Mouse (Mus musculus) layer of hippocampus, adult 9-10 months (tissue): ENCODE measurements around the gene Tspan5.

Experiments
- DNase-seq: peaks from one replicate; pipeline ENCODE4 v3.0.0; 2022; ENCODE audit warnings: low spot score

Gene Tspan5

GRCm38 (mm10) chr3:138847809-138848208, 105.8 kb downstream of the Tspan5 start:
- DNase-seq: no peak

DNA sequence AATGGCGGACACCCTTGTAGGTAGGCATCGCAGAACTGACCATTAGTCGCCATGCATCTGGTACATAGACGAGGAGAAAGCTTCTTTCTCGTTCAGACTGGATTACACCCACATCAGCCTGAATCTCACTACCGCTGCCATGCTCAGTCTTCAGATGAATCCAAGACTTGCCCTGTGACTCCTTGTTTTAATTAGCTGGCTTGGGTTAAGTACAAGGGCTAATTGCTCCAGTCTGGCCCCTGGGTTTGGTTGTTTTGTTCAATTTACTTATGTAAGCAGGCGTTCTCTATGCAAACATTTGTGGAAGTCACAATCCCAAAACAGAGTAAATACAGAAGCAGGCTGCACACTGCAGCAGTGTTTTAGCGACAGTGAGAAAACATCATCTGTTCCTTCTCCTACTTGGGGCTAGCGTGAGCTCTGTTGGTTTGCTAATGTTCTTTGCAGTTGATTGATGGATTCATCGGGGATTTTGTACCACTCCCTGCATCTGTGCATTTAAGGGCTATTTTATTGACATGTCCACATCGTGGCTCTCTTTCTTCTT, 107.8 kb downstream of the Tspan5 start:
- no peak for DNase-seq

- no peak for DNase-seq
These were observed 109.9 kb downstream of the Tspan5 start for GRCm38 (mm10) chr3:138851876-138852275.

- DNase-seq: no peak
These were observed 111.1 kb downstream of the Tspan5 start for GRCm38 (mm10) chr3:138852982-138853689.

DNA sequence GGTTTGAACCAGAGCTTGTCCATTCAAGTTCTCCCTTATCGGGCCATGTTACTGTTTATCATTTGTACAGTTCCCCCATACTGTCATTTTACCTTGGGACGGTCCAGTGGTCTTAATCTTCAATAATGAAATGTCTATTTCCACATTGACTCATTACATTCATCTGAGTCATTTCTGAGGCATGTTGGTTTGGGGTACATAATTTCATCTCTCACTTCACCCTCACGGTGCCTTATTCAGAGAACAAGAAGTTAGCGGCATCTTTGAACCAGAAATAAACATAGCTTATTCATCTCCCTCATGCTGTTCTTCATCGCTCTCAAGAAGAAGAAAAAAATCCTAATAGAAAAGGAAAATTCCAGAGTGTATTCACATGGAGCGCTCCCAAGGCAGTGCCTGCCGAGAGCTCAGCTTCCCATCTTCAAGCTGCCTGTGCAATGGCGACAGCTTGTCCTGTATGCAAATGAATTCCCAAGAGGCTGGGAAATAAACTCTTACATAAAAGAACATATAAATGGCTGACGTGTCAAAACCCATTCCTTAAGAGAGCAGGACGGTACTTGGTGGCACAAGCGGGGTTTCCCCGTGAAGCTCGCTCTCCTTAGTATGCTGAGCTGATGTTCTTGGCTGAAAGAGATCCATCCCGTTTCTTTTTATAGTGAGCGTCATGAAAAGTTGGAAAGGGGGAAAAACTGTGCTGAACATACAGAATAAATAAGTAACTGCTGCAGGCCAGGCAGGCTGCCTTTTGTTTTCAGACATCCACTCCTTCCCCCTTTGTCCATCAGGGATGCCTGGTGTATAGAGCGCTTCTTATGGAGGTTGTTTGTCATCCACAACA, 112.2 kb downstream of the Tspan5 start:
- DNase-seq: no peak

GRCm38 (mm10) chr3:138855387-138855786, 113.4 kb downstream of the Tspan5 start:
- DNase-seq: no peak

DNA sequence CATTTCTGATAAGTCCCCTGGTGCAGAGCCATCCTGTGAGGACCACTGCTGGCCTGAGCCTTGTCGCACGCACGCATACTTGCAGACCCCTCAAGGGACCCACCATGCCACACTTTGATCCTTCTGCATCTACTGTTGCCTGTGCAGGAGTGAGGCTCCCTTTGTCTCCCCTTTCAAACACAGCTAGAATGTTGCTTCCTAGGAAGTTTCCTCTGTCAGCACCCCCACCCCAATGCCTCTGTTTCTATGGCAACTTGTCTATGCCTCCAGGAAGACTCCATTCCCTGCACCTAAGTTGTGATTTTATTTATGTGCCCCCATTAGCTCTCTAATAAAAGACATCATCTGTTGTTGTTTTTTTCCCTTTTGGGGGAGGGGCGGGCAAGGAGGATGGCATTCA, 115.0 kb downstream of the Tspan5 start:
- no peak for DNase-seq

GRCm38 (mm10) chr3:138857805-138858546, 116.0 kb downstream of the Tspan5 start:
- no peak for DNase-seq

DNA sequence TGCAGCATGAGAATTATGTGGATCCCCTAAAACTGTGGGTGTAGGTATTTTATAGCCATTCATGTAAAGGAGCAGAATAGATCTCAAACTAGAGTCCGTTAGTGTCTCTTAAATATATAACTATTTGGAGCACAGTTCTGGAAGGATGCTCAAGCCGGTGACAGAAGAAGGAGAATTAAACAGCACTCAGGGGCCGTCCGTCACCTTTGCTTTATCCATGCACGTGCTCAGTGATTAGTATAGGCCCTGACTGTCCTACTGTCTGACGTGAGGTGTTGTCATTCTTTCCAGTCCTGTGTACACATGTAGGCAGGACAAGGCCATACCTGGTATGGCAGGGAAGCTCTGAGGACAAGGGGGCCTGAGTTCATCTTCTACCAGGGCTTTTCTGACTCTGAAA, 116.7 kb downstream of the Tspan5 start:
- no peak for DNase-seq

DNA sequence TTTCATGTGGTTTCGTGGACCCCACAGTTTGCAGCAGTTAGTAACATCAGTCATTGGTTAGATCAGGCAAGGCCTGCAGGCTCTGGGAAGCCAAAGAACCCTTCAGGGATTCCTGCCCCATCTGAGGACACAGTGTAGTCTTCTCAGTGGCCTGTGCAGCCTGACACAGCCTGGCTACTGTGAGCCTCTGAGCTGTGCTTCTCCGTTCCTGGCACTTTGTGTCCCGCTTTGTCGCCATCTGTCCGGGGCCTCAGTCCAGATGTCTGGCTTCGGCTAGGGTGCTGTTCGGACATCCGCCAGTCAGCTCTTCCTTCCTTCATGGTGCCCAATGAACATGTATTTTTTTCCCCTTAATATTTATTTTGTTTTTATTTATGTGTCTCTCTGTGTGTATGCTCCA, 117.2 kb downstream of the Tspan5 start:
- DNase-seq: no peak

DNA sequence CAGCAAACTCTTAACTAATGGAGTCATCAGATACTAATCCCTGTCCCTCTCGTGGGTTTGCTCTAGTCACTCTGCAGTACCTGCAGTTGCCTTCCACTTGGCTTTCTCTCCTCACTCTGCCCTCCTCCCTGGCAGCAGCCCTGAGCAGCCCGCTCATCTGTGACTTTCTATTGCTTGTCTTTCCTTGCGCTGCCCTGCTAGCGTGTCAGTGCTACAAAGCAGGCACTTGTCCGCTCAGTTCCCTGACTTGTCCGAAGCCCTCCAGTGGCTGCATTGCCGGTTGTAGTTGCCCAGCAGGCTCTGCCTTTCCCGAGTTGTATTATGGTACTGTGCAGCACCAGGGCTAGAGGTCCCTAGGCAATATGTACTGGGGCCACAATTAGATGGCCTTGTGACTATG, 117.7 kb downstream of the Tspan5 start:
- DNase-seq: no peak

DNA sequence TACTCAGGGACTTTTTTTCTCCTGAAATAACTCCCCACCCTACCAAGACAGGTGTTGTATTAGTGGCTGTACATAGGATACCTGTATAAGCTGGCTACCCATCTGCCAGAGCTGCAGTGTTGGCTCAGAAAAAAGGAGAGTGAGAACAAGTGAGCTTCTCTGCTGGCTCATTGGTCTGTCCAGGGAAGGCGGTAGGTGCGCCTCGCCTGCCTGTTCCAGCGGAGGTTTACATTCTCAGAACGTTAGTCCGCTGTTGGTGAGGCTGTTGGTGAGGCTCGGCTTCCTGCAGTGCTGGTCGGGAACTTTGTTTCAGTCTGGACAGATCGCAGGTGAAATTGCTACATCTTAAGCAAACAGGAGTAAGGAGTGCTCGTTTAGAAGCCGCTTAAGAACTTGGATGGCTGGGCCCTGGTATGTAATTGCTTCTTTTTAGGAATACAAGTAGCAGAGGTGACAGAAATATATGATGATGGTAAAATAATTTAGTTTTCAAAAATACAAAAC, 118.3 kb downstream of the Tspan5 start:
- DNase-seq: no peak

DNA sequence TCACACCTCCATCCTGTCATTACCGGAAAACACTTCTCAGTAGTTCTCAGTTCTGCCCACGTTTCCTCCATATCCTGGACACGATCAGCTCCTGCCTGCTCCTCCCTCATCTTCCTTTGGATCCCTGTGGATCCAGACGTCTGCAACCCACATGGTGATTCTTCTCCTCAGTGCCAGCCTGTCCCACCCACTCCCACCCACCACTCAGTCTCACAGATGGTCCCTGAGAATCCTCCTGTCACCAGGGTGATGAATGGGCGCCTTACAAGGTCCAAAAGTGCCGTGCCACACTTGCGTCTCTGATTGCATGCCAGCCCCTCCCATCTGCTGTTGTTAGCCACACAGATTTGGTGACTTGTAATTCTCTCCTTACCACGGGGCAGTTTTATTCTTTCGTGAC, 119.0 kb downstream of the Tspan5 start:
- DNase-seq: no peak

- no peak for DNase-seq
These were observed 119.6 kb downstream of the Tspan5 start for GRCm38 (mm10) chr3:138861589-138861988.

- no peak for DNase-seq
These were observed 122.2 kb downstream of the Tspan5 start for GRCm38 (mm10) chr3:138864166-138864648.

DNA sequence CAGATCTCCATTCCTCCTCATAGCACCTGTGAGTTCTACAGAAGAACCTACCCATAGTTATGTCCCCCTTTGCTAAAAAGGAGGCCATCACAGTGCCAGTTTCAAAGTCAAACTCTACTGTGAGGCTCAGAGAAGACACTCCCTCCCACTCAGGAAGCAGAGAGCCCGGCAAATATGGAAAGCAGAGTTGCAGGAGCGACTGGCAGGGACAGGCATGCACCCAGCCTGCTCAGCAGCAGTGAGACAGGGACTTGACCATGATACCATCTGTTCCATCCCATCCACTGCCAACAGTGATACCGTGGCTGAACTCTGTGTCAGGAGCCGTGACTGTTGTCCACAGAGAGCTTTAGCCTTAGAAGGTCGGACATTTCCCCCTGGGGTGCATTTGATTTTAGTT, 123.3 kb downstream of the Tspan5 start:
- DNase-seq: no peak

DNA sequence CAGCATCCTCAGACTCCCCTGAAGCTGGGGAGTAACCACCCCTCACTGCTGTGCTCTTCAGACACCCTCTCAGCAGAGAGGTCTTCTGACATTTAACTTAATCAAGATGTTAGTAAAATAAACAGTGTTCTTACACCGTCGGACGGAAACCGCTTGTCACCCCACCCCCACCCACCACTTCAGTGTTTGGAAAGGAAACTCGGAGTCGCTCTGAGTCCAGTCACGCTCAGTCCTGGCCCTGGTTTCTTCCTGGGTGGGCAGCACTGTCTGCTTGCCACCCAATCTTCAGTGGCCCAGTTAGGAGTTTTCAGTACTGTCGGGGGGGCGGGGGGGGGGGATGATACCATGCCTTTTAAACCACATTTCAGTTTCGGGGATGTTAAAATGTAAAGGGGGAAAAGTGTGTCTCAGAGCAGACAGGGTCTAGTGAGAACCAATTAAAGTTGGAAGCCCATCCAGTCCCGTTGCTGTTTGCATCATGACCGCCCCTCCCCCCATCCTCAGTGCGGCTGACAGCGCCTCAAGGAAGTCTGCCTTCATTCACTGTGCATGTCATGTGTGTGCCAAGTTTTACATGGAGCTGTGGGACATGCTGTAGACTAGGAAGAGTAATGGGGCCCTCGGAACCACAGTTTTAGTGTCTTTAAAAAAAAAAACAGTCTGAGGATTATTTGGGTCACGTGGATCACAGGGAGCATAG, 125.3 kb downstream of the Tspan5 start:
- no peak for DNase-seq

DNA sequence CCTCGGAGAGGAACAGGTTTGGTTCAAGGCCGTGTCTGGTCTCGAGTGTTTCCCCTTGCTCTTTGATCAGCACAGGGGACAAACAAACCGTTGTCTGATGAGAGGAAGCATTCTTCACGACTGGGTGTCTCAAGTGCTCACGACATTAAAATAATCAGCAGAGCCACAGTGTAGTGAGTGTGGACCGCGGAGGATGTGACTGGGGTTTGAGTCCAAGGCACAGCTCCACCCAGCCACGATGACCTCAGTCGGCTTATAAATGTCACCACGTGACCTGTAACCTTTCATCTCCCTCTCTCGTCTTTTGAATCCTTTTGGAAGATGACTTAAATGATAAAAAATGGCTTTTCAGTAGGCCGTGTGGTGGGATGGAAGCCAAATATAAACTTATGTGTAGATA, 126.4 kb downstream of the Tspan5 start:
- no peak for DNase-seq

GRCm38 (mm10) chr3:138875282-138875681, 133.3 kb downstream of the Tspan5 start:
- DNase-seq: no peak

GRCm38 (mm10) chr3:138875936-138876335, 133.9 kb downstream of the Tspan5 start:
- DNase-seq: no peak

- no peak for DNase-seq
These were observed 134.4 kb downstream of the Tspan5 start for GRCm38 (mm10) chr3:138876418-138876817.
